Mouse (Mus musculus) cerebellum, postnatal 14 days (tissue): Measurements from ENCODE around the gene 1700010B08Rik.
A peak's percentile ranks its signal among the peaks of the same experiment; 100 is the strongest.

Experiments
- DNase-seq, 2 experiments: peaks; one replicate each; pipeline ENCODE4 v3.0.0; 2021; ENCODE audit warnings: mixed read lengths in 2 of 2

The 1700010B08Rik gene

GRCm38 (mm10) chr2:173722251-173722857 is 3.1 kb downstream of the 1700010B08Rik start:
- DNase-seq = no peak

GRCm38 (mm10) chr2:173724382-173724781 is 5.2 kb downstream of the 1700010B08Rik start:
- DNase-seq = no peak

GRCm38 (mm10) chr2:173724940-173725807 is 6.0 kb downstream of the 1700010B08Rik start:
- no peak for DNase-seq

- DNase-seq = no peak
These were observed 6.6 kb downstream of the 1700010B08Rik start for GRCm38 (mm10) chr2:173725819-173726218.

DNA sequence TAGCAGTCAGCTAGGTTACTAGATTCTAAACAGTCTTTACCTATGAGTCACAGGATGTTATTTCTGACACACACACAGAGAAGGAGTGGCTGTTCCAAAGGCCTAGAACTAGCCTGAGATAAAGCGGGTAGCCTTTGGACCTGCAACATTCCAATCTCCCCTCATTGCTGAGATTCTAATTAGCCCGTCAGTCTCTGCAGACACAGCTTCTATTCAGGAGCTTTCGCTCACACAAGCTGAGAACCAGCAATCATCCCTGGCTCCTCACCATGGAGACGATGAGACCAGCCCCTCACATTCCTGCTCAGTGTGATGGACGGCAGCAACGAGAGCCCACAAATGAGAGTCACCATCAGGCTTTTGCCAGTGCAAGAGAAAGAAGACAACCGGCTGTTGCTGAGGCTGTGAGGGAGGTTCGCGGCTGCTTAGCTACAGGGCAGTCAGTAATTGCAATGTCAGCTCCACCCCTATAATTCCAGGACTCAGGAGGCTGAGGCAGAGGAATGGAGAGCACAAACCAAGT is 11.3 kb downstream of the 1700010B08Rik start:
- no peak for DNase-seq

GRCm38 (mm10) chr2:173734426-173734825 is 15.2 kb downstream of the 1700010B08Rik start:
- DNase-seq = no peak

DNA sequence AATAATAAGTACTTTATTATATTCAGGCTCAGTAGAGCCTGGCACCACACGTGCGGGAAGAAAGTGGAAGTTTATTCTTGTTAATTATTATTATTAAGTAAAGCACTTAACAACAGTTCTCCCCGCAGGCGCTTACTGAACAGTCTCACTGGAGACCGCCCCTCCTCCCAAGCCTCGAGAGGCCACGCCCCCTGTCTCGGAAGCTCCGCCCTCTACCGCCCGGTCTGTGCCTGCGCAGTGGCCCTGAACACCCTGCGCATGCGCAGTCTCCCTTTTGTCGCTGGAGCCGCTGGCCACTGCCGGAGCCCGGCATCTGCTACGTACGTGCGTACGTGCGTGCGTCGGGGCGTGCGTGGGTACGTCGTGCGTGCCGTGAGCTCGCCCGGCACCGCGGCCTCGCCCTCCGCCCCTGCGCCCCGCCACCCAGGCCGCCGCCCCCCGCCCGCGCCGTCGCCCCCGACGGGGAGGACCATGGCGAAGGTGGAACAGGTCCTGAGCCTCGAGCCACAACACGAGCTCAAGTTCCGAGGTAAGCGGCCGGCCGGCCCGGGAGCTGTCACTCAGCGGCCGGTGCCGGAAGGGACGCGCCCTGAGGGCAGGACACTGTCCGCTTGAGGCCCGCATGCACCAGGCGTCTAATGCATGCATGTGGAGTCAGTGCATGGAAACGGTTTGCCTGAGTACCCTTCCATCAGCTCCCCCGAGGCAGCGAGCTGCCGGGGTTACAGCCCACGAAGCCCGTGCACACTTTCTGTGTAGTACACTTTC is 18.2 kb downstream of the 1700010B08Rik start, which contains the start of gene Vapb:
TSS of gene Vapb (plus strand) at position 290 of the 768 bp plus-strand sequence.
- DNase-seq = peak; percentile 100

DNA sequence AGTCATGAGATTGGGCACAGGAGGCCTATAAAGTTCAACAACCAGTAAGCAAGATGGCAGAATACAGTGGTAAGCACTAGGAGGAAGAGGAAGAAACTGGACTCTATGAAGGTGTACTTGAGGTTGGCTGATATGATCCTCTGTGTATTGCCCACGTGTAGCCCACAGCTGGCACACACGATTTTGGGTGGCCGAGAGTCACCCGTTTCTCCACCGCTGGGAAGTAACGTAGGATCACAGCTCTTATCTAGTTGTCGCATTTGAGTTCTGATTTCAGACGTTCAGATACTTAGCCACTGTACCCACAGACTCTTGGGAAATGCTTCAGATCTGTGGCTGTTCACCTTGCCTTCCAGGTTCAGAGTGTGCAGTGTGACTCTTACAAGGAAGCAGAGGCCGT is 19.0 kb downstream of the 1700010B08Rik start:
- DNase-seq = no peak

- no peak for DNase-seq
These were observed 19.9 kb downstream of the 1700010B08Rik start for GRCm38 (mm10) chr2:173739107-173739506.

- DNase-seq = no peak
These were observed 22.9 kb downstream of the 1700010B08Rik start for GRCm38 (mm10) chr2:173742090-173742489.

DNA sequence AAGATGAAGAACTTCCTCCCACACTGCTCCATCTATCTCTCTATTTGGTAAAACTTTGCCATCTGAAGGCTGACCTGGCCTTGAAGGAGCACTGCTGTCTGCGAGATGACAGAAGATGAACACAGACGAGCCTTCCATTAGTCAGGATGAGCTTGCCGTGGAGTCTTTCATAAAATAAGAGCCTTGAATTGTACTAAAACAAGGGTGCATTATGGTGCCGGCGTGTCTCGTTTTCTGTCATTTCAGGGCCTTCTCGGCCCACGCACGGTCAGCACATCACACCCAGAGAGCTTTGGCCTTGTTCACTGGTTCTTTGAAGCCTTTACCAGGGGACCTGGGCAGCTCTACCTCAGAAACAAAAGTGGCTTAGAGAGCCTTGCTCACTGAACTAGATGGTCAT is 23.5 kb downstream of the 1700010B08Rik start:
- no peak for DNase-seq

GRCm38 (mm10) chr2:173744070-173744815 is 25.0 kb downstream of the 1700010B08Rik start:
- no peak for DNase-seq

GRCm38 (mm10) chr2:173748961-173749659 is 29.9 kb downstream of the 1700010B08Rik start:
- DNase-seq = peak; percentile 22 to 35

DNA sequence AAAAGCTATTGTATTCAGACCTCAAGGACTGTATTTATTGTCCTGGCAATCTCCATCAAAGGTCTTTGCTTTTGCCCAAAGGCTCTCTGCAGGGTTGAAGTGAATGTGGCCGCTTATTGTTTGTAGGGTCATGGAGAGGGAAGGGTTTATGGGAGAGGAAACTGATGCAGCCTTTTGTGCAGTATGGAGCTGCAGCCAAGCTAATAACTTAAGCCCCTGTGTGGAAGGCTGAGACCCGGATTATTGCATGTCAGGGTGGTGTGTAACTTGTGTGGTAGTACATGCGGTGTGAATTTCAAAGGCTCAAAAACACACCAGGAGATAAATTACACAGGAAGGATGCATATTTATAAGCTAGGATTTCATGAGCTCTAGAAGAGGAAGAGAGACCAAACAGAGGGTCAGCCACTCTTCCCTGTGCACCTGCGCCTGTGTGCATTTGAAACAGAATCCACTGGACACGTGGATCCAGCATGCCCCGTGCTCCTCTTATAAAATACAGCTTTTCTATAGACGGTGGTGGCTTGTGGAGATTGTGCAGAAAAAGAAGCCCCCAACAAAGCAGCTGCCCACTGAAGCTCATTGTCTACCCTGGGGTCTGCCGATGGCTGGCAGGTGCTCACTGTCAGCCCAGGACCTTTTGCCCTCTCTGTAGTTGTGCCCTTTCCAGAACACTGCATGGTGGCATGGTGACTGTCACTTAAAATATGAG is 36.4 kb downstream of the 1700010B08Rik start:
- no peak for DNase-seq

- DNase-seq = no peak
These were observed 38.5 kb downstream of the 1700010B08Rik start for GRCm38 (mm10) chr2:173757624-173758155.

DNA sequence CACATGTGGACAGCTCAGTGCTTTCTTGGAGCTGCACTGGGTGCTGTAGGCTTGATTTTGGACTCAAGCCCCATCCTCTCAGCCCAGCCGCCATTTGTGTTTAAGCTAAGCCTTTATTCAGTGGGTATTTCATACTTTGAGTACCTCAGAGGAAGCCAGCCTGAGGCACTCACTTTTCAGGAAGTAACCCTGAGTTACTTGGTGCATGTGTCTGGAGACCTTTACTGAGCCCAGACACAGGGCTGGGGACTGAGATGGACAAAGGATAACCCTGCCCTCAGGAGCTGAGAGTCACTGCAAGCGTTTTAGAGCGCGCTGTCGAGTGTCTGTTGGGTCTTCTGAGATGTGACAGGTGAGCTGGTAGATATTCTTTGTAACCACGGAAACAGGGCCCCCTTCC is 41.4 kb downstream of the 1700010B08Rik start:
- DNase-seq = no peak

GRCm38 (mm10) chr2:173764629-173765028 is 45.4 kb downstream of the 1700010B08Rik start:
- DNase-seq = no peak

DNA sequence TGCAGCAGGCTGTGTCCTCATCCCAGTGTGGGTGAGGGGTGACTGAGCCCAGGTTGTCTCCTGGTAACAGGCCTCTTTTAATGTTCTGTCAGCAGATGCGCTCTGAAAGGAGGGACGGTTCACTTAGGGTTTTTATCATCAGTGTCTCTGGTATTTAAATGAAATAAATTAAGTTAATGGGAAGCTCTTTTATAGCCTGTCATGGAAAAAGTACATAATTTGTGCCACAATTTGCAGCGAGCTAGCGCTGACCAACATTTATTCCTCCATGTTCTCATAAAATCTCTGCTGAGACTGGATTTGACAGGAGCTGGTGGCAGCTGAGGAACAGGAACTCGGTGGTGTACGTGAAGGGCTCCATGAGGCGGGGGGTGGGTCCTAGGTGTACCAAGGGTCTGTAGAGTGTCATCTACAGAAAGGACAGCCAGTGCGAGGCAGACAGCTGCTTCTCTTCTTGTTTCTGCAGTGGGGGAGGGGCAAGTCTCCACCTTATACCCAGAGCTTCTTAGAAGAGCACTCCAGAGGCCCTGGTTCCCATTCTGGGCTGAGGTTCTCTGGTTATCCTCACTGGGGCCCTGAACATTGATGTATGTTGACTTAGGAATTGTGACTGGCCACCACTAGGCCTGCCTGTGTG is 48.9 kb downstream of the 1700010B08Rik start:
- no peak for DNase-seq

DNA sequence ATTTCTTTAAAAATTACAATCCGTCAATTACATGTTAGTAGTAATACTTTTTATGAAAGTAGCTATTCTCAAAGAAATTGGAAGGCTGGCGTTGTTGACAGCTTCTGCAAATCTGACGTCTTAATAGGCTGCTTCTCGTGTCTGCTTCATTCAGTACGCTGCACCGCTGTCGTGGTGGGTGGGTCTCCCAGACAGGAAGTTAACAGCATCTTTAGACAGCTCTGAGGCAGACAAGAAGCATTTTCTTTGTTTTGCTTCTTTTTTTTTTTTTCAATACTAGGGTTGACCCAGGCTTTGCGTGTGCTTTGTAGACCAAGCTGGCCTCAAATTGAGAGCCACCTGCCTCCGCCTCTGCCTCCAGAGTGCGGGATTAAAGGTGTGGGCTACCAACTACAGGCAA is 50.0 kb downstream of the 1700010B08Rik start:
- no peak for DNase-seq

GRCm38 (mm10) chr2:173770620-173771019 is 51.4 kb downstream of the 1700010B08Rik start:
- DNase-seq = no peak
